Mouse (Mus musculus) cerebral cortex, adult 2 months (tissue): ENCODE measurements around the gene Enox1.

Experiments
- WGBS: fragments of 180-500 bp; shearing (Covaris S2); methylation state at CpG from one replicate; pipeline ENCODE4 v1.1.7; 2018; 5-methylcytosine and 5-hydroxymethylcytosine counted together

Gene Enox1

GRCm38 (mm10) chr14:77156222-77156910, at the start of gene Enox1:
TSS of gene Enox1 (plus strand) at chr14:77156763.
- WGBS = under 1% methylated on average over 68 of the region's 73 CpGs

- WGBS = 81% methylated on average over 5 of the region's 5 CpGs
These were observed 45.9 kb upstream of the Enox1 start for GRCm38 (mm10) chr14:77110622-77111021.

GRCm38 (mm10) chr14:77130612-77131011, 26.0 kb upstream of the Enox1 start:
- 94% methylated on average over 5 of the region's 5 CpGs for WGBS

- 59% methylated on average over 6 of the region's 6 CpGs for WGBS
These were observed 19.6 kb upstream of the Enox1 start for GRCm38 (mm10) chr14:77136936-77137335.

- 15% methylated on average over 17 of the region's 17 CpGs for WGBS
These were observed 15.0 kb upstream of the Enox1 start for GRCm38 (mm10) chr14:77141324-77142282.

GRCm38 (mm10) chr14:77145103-77145502, 11.5 kb upstream of the Enox1 start:
- 87% methylated on average over 4 of the region's 4 CpGs for WGBS

- 56% methylated on average over 1 of the region's 1 CpGs for WGBS
These were observed 8.9 kb upstream of the Enox1 start for GRCm38 (mm10) chr14:77147635-77148034.

- 86% methylated on average over 6 of the region's 6 CpGs for WGBS
These were observed 6.0 kb upstream of the Enox1 start for GRCm38 (mm10) chr14:77150556-77150955.

GRCm38 (mm10) chr14:77151431-77151830, 5.1 kb upstream of the Enox1 start:
- 62% methylated on average over 7 of the region's 7 CpGs for WGBS

- WGBS = under 1% methylated on average over 58 of the region's 64 CpGs
These were observed 445 bp downstream of the Enox1 start for GRCm38 (mm10) chr14:77156911-77157504.

GRCm38 (mm10) chr14:77157505-77157911, 945 bp downstream of the Enox1 start:
- WGBS = under 1% methylated on average over 31 of the region's 31 CpGs

- 49% methylated on average over 5 of the region's 5 CpGs for WGBS
These were observed 2.8 kb downstream of the Enox1 start for GRCm38 (mm10) chr14:77159397-77159796.

GRCm38 (mm10) chr14:77162496-77162895, 5.9 kb downstream of the Enox1 start:
- 71% methylated on average over 3 of the region's 3 CpGs for WGBS

- WGBS = 82% methylated on average over 6 of the region's 6 CpGs
These were observed 7.8 kb downstream of the Enox1 start for GRCm38 (mm10) chr14:77164396-77164795.

- WGBS = 89% methylated on average over 6 of the region's 6 CpGs
These were observed 11.6 kb downstream of the Enox1 start for GRCm38 (mm10) chr14:77168161-77168560.

- WGBS = 64% methylated on average over 15 of the region's 15 CpGs
These were observed 17.9 kb downstream of the Enox1 start for GRCm38 (mm10) chr14:77174491-77174890.

- WGBS = 75% methylated on average over 9 of the region's 9 CpGs
These were observed 18.4 kb downstream of the Enox1 start for GRCm38 (mm10) chr14:77174931-77175330.

- WGBS = 45% methylated on average over 7 of the region's 7 CpGs
These were observed 23.7 kb downstream of the Enox1 start for GRCm38 (mm10) chr14:77180241-77180640.

GRCm38 (mm10) chr14:77180753-77181374, 24.3 kb downstream of the Enox1 start:
- 51% methylated on average over 13 of the region's 13 CpGs for WGBS

GRCm38 (mm10) chr14:77183491-77183890, 26.9 kb downstream of the Enox1 start:
- 92% methylated on average over 5 of the region's 5 CpGs for WGBS

GRCm38 (mm10) chr14:77190158-77190557, 33.6 kb downstream of the Enox1 start:
- 81% methylated on average over 2 of the region's 2 CpGs for WGBS
